Mouse (Mus musculus) embryonic facial prominence, embryonic 14.5 days (tissue): Measurements from ENCODE around the gene Artn. TPM values are rescaled to one million over a fixed set of nuclear protein-coding genes. Genes with fewer than 3 reads are reported as not detected.

Experiments
- ATAC-seq: fragments of 200-750 bp; cut with Nextera tagmentation; 2 replicates; pipeline ENCODE4 v1.8.0; 2017; ENCODE audit warnings: low read depth, moderate number of reproducible peaks, moderate TSS enrichment
- DNase-seq: peaks from one replicate; pipeline ENCODE4 v3.0.0-alpha.2; 2015; ENCODE audit warnings: low spot score
- H3K27ac ChIP-seq: fragments of 300-500 bp; sonication (generic); replicated peaks from 2 replicates; pipeline ENCODE4 v1.5.1; 2014; ENCODE audit warnings: low read depth, mild to moderate bottlenecking, low read length, moderate library complexity
- H3K27me3 ChIP-seq: fragments of 300-500 bp; sonication (generic); replicated peaks from 2 replicates; pipeline ENCODE4 v1.6.1; 2014; ENCODE audit warnings: low read length; ENCODE audit not compliant: control insufficient read depth, insufficient read depth
- H3K36me3 ChIP-seq: fragments of 300-500 bp; sonication (generic); 2 replicates; pipeline ENCODE4 v1.6.1; 2014; ENCODE audit warnings: low read length, mixed read lengths; ENCODE audit not compliant: control insufficient read depth, insufficient read depth
- H3K4me1 ChIP-seq: fragments of 300-500 bp; sonication (generic); 2 replicates; pipeline ENCODE4 v1.6.1; 2014; ENCODE audit warnings: antibody characterized with exemption, low read length; ENCODE audit not compliant: control insufficient read depth, insufficient read depth
- H3K4me2 ChIP-seq: fragments of 300-500 bp; sonication (generic); 2 replicates; pipeline ENCODE4 v1.6.1; 2014; ENCODE audit warnings: low read depth, mild to moderate bottlenecking, low read length, moderate library complexity, mixed read lengths
- H3K4me3 ChIP-seq: fragments of 300-500 bp; sonication (generic); 2 replicates; pipeline ENCODE4 v1.5.1; 2014; ENCODE audit warnings: low read depth, mild to moderate bottlenecking, low read length
- H3K9ac ChIP-seq: fragments of 300-500 bp; sonication (generic); 2 replicates; pipeline ENCODE4 v1.6.1; 2014; ENCODE audit warnings: low read depth, mild to moderate bottlenecking, low read length, moderate library complexity, mixed read lengths
- H3K9me3 ChIP-seq: fragments of 300-500 bp; sonication (generic); 2 replicates; pipeline ENCODE4 v1.6.1; 2016; ENCODE audit warnings: low read length; ENCODE audit not compliant: control insufficient read depth
- WGBS: fragments of 180-500 bp; shearing (Covaris S2); extraction: QIAGEN DNeasy Blood & Tissue Kit; methylation state at CpG from one replicate; pipeline ENCODE4 v1.1.7; 2014; 5-methylcytosine and 5-hydroxymethylcytosine counted together
- polyA plus RNA-seq: library from polyadenylated mRNA; unstranded; fragments of >200 nt; fragmentation: Nextera tagmentation; extraction: Ambion mirVana; gene quantifications from 2 replicates; pipeline ENCODE4 v1.2.1, GENCODE M21; 2014

Gene Artn
- 2.1 and 2.8 TPM in 2 replicates for polyA plus RNA-seq

GRCm38 (mm10) chr4:117929391-117929881 is at the start of gene Artn:
Gene Artn, minus strand, starts transcription at chr4:117929763.
- H3K36me3 ChIP-seq, result peaks cover 5% of the 10 kb centered on the region; the same call in 1 of the 2 replicates
- peaks cover 15% of the 10 kb centered on the region; the same call in 1 of the 2 replicates for H3K4me1 ChIP-seq
- H3K4me3 ChIP-seq, result peak within 1 kb of the TSS; percentile 48
- H3K27ac ChIP-seq, result no peak within 1 kb of the TSS
- peaks cover 34% of the 10 kb centered on the region for H3K27me3 ChIP-seq
- peak within 1 kb of the TSS; percentile 64 for H3K9ac ChIP-seq
- under 1% methylated on average over 21 of the region's 33 CpGs for WGBS
- ATAC-seq (peak; percentile 53), DNase-seq (peak; percentile 49)
- no peaks in the 10 kb centered on the region for H3K9me3 ChIP-seq
- peak within 1 kb of the TSS; percentile 93 for H3K4me2 ChIP-seq

- H3K9ac ChIP-seq, result no peak overlapping the region
- WGBS, result 93% methylated on average over 4 of the region's 4 CpGs
- H3K4me1 ChIP-seq, result no peaks in the 10 kb centered on the region
- no peaks in the 10 kb centered on the region for H3K9me3 ChIP-seq
- no peak for ATAC-seq
- DNase-seq, result no peak
- no peaks in the 10 kb centered on the region for H3K36me3 ChIP-seq
- H3K4me2 ChIP-seq, result no peak overlapping the region
- no peaks in the 10 kb centered on the region for H3K27me3 ChIP-seq
- H3K27ac ChIP-seq, result no peak overlapping the region
- H3K4me3 ChIP-seq, result no peak overlapping the region
Measured at GRCm38 (mm10) chr4:117979181-117979580, 49.6 kb upstream of the Artn start.

- no peaks in the 10 kb centered on the region for H3K9me3 ChIP-seq
- no peak overlapping the region for H3K27ac ChIP-seq
- H3K4me1 ChIP-seq, result no peaks in the 10 kb centered on the region
- no peaks in the 10 kb centered on the region for H3K36me3 ChIP-seq
- 96% methylated on average over 9 of the region's 9 CpGs for WGBS
- H3K27me3 ChIP-seq, result no peaks in the 10 kb centered on the region
- no peak for DNase-seq
- ATAC-seq, result no peak
- H3K4me2 ChIP-seq, result no peak overlapping the region
- no peak overlapping the region for H3K9ac ChIP-seq
- no peak overlapping the region for H3K4me3 ChIP-seq
Measured at GRCm38 (mm10) chr4:117978282-117978681, 48.7 kb upstream of the Artn start.

GRCm38 (mm10) chr4:117977841-117978240 is 48.3 kb upstream of the Artn start:
- no peak overlapping the region for H3K9ac ChIP-seq
- H3K27ac ChIP-seq, result no peak overlapping the region
- H3K4me3 ChIP-seq, result no peak overlapping the region
- H3K9me3 ChIP-seq, result no peaks in the 10 kb centered on the region
- no peak overlapping the region for H3K4me2 ChIP-seq
- no peaks in the 10 kb centered on the region for H3K27me3 ChIP-seq
- DNase-seq (no peak), ATAC-seq (no peak)
- WGBS, result 86% methylated on average over 11 of the region's 11 CpGs
- 0 out of 2 replicates have a peak, but pooled peaks cover 3% of the 10 kb centered on the region for H3K4me1 ChIP-seq
- H3K36me3 ChIP-seq, result no peaks in the 10 kb centered on the region

GRCm38 (mm10) chr4:117977371-117977770 is 47.8 kb upstream of the Artn start:
- Histone ChIP-seq H3K36me3 (no peaks in the 10 kb centered on the region), H3K27me3 (no peaks in the 10 kb centered on the region), H3K4me3 (no peak overlapping the region), H3K4me1 (0 out of 2 replicates have a peak, but pooled peaks cover 4% of the 10 kb centered on the region), H3K4me2 (no peak overlapping the region), H3K27ac (no peak overlapping the region), H3K9me3 (no peaks in the 10 kb centered on the region), H3K9ac (no peak overlapping the region)
- WGBS, result 58% methylated on average over 9 of the region's 9 CpGs
- ATAC-seq (no peak), DNase-seq (no peak)

- Histone ChIP-seq H3K4me1 (0 out of 2 replicates have a peak, but pooled peaks cover 4% of the 10 kb centered on the region), H3K27ac (no peak overlapping the region), H3K9ac (no peak overlapping the region), H3K36me3 (no peaks in the 10 kb centered on the region), H3K9me3 (no peaks in the 10 kb centered on the region), H3K4me2 (no peak overlapping the region), H3K27me3 (no peaks in the 10 kb centered on the region), H3K4me3 (no peak overlapping the region)
- DNase-seq, result no peak
- ATAC-seq, result no peak
- 73% methylated on average over 1 of the region's 1 CpGs for WGBS
Measured at GRCm38 (mm10) chr4:117975820-117976219, 46.3 kb upstream of the Artn start.

- H3K4me2 ChIP-seq, result no peak overlapping the region
Measured at GRCm38 (mm10) chr4:117974719-117975118, 45.2 kb upstream of the Artn start.

GRCm38 (mm10) chr4:117972999-117973398 is 43.4 kb upstream of the Artn start:
- ATAC-seq (peak; percentile 47; the same call in 1 of the 2 replicates), DNase-seq (peak; percentile 60)
- Histone ChIP-seq H3K4me1 (0 out of 2 replicates have a peak, but pooled peaks cover 4% of the 10 kb centered on the region), H3K4me2 (no peak overlapping the region), H3K4me3 (no peak overlapping the region), H3K27me3 (no peaks in the 10 kb centered on the region), H3K9me3 (no peaks in the 10 kb centered on the region), H3K36me3 (no peaks in the 10 kb centered on the region), H3K9ac (no peak overlapping the region), H3K27ac (no peak overlapping the region)
- 36% methylated on average over 10 of the region's 10 CpGs for WGBS

More at GRCm38 (mm10) chr4:117974719-117975118, 45.2 kb upstream of the Artn start:
- 70% methylated on average over 5 of the region's 5 CpGs for WGBS
- peak; percentile 11 for DNase-seq
- H3K4me3 ChIP-seq, result no peak overlapping the region
- H3K9me3 ChIP-seq, result no peaks in the 10 kb centered on the region
- no peak overlapping the region for H3K9ac ChIP-seq
- H3K36me3 ChIP-seq, result no peaks in the 10 kb centered on the region
- no peaks in the 10 kb centered on the region for H3K27me3 ChIP-seq
- H3K27ac ChIP-seq, result no peak overlapping the region
- H3K4me1 ChIP-seq, result 0 out of 2 replicates have a peak, but pooled peaks cover 4% of the 10 kb centered on the region
- no peak for ATAC-seq
